16 mouse cellular contexts compared by ENCODE assay signal in the genomic region with DNA sequence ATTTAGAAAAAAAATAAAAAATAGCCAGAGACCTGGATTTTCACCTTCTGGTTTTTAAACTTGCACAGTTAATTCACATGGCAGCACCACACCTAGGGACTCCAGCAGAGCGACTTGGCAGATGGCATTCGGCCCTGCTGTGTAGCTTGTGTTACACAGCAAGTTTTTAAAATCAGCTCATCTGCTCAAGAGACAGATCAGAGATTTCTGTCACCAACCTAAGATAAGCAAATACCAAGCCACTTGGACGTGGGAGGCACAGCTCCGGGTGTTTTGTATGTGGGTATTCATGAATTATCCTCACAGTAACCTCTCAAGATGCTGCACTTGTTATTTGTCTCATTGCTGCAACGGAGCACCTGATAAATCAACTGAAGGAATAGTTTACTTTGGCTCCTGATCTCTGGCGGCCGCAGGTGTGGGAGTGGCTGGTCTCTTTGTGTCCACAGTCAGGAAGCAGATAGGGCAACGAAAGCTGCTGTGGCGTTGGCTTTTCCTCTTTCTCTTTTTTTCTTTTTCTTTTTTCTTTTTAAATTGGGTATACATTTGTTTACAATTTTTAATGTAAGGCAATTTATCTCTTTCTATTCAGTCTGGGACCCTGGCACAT.
DNase-seq lines count a peak whose midpoint lies in the region; ATAC-seq and TF ChIP-seq lines count a peak whose summit lies in the region.
"Had no signal": no experiment of that assay in that cellular context is flagged by ENCODE, and none has a peak within 500 bp of the region (broad histone marks: within the 10 kb centered on the region; RNA-seq: fewer than 3 reads in every experiment).

No protein-coding gene starts in this region.

- 18% methylated on average over 9 of the region's 9 CpGs for WGBS in lung, embryonic 14.5 days
- 35% methylated on average over 9 of the region's 9 CpGs for WGBS in lung, adult 2 months
- WGBS in midbrain, postnatal 0 days, result 81% methylated on average over 9 of the region's 9 CpGs

- H3K4me1 ChIP-seq in lung, embryonic 14.5 days (ENCODE audit: insufficient read depth), result peaks cover 5% of the 10 kb centered on the region; the same call in 1 of the 2 replicates
- no peaks in the 10 kb centered on the region for H3K4me1 ChIP-seq in lung, adult 2 months (ENCODE audit: control insufficient read depth, insufficient read depth, low read length)
- no peaks in the 10 kb centered on the region for H3K4me1 ChIP-seq in midbrain, postnatal 0 days (ENCODE audit: insufficient read depth, low read length)
- H3K4me1 ChIP-seq: heart, embryonic 12.5 days had no signal

- H3K27ac ChIP-seq in lung, embryonic 14.5 days (ENCODE audit: low read depth), result no peak overlapping the region
- H3K27ac ChIP-seq in midbrain, postnatal 0 days (ENCODE audit: low read depth, low read length), result no peak overlapping the region
- H3K27ac ChIP-seq: left cerebral cortex, adult 2 months; midbrain, embryonic 13.5 days had no signal

- H3K27me3 ChIP-seq in lung, embryonic 14.5 days (ENCODE audit: insufficient read depth, low read length), result no peaks in the 10 kb centered on the region
- H3K27me3 ChIP-seq in midbrain, postnatal 0 days (ENCODE audit: insufficient read depth, low read length), result no peaks in the 10 kb centered on the region
- H3K27me3 ChIP-seq: heart, embryonic 12.5 days; midbrain, embryonic 13.5 days had no signal

- no peaks in the 10 kb centered on the region for H3K36me3 ChIP-seq in lung, embryonic 14.5 days (ENCODE audit: insufficient read depth)
- no peaks in the 10 kb centered on the region for H3K36me3 ChIP-seq in midbrain, postnatal 0 days (ENCODE audit: insufficient read depth, low read length)
- H3K36me3 ChIP-seq: heart, embryonic 12.5 days; midbrain, embryonic 13.5 days had no signal

- no peak for ATAC-seq in lung, embryonic 14.5 days (ENCODE audit: insufficient read depth)
- ATAC-seq in midbrain, postnatal 0 days (ENCODE audit: low FRiP score), result no peak
- ATAC-seq: CD4-positive, CD25-positive, alpha-beta regulatory T cell, adult 4 months; lung, postnatal 0 days; midbrain, embryonic 13.5 days had no signal

- no peak overlapping the region for H3K9ac ChIP-seq in lung, embryonic 14.5 days
- H3K9ac ChIP-seq in midbrain, postnatal 0 days (replicated peaks; ENCODE audit: low read length, poor library complexity, severe bottlenecking), result no peak overlapping the region
- H3K9ac ChIP-seq: heart, embryonic 12.5 days; midbrain, embryonic 13.5 days had no signal

- H3K9me3 ChIP-seq in lung, embryonic 14.5 days (ENCODE audit: low read depth, low read length), result no peaks in the 10 kb centered on the region
- no peaks in the 10 kb centered on the region for H3K9me3 ChIP-seq in midbrain, postnatal 0 days (ENCODE audit: low read length)
- H3K9me3 ChIP-seq: heart, embryonic 12.5 days; midbrain, embryonic 13.5 days had no signal

- no peak for TF ChIP-seq POLR2A in lung, adult 2 months (IDR thresholded peaks at IDR 0.05; ENCODE audit: borderline replicate concordance, extremely low read depth, low read depth, low read length)

- no peak for TF ChIP-seq CTCF in lung, embryonic 14.5 days (IDR thresholded peaks at IDR 0.05; ENCODE audit: low read depth)
- TF ChIP-seq CTCF in lung, adult 2 months (IDR thresholded peaks at IDR 0.05; ENCODE audit: insufficient read depth, low read length), result no peak
- TF ChIP-seq CTCF in midbrain, postnatal 0 days (IDR thresholded peaks at IDR 0.05), result no peak

- H3K4me2 ChIP-seq in lung, embryonic 14.5 days, result no peak overlapping the region
- no peak overlapping the region for H3K4me2 ChIP-seq in midbrain, postnatal 0 days (ENCODE audit: low read depth, low read length, poor library complexity, severe bottlenecking)
- H3K4me2 ChIP-seq: heart, embryonic 12.5 days; midbrain, embryonic 13.5 days had no signal

- DNase-seq in lung, embryonic 14.5 days, result peak; percentile 34
- no peak for DNase-seq in lung, adult 2 months
- peak; percentile 21 for DNase-seq in cerebellum, adult 11-12 months
- DNase-seq in cerebellum, adult 8-10 months, result peak; percentile 12
- peak; percentile 13 to 45 for DNase-seq in frontal cortex, postnatal 36 days (ENCODE audit: low spot score in 2 of 2)
- no peak for DNase-seq in gastrocnemius, postnatal 25 days
- DNase-seq in midbrain, postnatal 0 days (ENCODE audit: low spot score), result no peak
- DNase-seq in adrenal gland, postnatal 25 days, result no peak
- DNase-seq: heart, postnatal 4 days; kidney, adult 9 months; liver had no signal

- H3K4me3 ChIP-seq in lung, embryonic 14.5 days (ENCODE audit: low read depth, low read length), result no peak overlapping the region
- no peak overlapping the region for H3K4me3 ChIP-seq in lung, adult 2 months (replicated peaks; ENCODE audit: extremely low read depth, low read depth, low read length)
- H3K4me3 ChIP-seq in midbrain, postnatal 0 days (ENCODE audit: low read depth, low read length), result no peak overlapping the region
- H3K4me3 ChIP-seq: heart, embryonic 12.5 days; left cerebral cortex, adult 2 months; midbrain, embryonic 13.5 days had no signal

Comparison
In these comparisons a context has a peak if more than half of its experiments do, and no peak if none do; other contexts are left out.
1. DNase-seq: peak in lung, embryonic 14.5 days (single experiment), cerebellum, adult 11-12 months (single experiment), cerebellum, adult 8-10 months (single experiment) and frontal cortex, postnatal 36 days (2 of 2); none in lung, adult 2 months (single experiment), gastrocnemius, postnatal 25 days (single experiment), midbrain, postnatal 0 days (single experiment) and adrenal gland, postnatal 25 days (single experiment).